Mouse (Mus musculus): ENCODE results near the gene Atp6v1b1. TPM values are rescaled to one million over a fixed set of nuclear protein-coding genes. Genes with fewer than 3 reads are reported as not detected.

Atp6v1b1 gene
- total and polyA plus RNA-seq, 3 experiments, result not detected

- peak; percentile 69 for TF ChIP-seq HCFC1 (IDR thresholded peaks at IDR 0.05; ENCODE audit: low read depth, low read length)
- TF ChIP-seq UBTF (IDR thresholded peaks at IDR 0.05; ENCODE audit: low read depth, low read length), result peak; percentile 74; the same call in 1 of the 2 replicates
- TF ChIP-seq JUN (IDR thresholded peaks at IDR 0.05; ENCODE audit: insufficient read depth, low read depth, low read length), result no peak
- no peak for TF ChIP-seq E2F4 (IDR thresholded peaks at IDR 0.05; ENCODE audit: insufficient replicate concordance, low read depth, low read length)
- TF ChIP-seq ZKSCAN1 (IDR thresholded peaks at IDR 0.05; ENCODE audit: borderline replicate concordance, low read depth, low read length), result no peak
- no peak for TF ChIP-seq JUND (conservative IDR thresholded peaks at IDR 0.05; ENCODE audit: low read depth, low read length)
- peak; percentile 82 for TF ChIP-seq MAZ (IDR thresholded peaks at IDR 0.05; ENCODE audit: low read depth, low read length)
- peak; percentile 76 for TF ChIP-seq NRF1 (IDR thresholded peaks at IDR 0.05; ENCODE audit: low read depth, low read length)
- TF ChIP-seq CTCF (conservative IDR thresholded peaks at IDR 0.05 in 1 of 2, IDR thresholded peaks at IDR 0.05 in 1 of 2; ENCODE audit: low read depth in 2 of 2, low read length in 2 of 2), result peak; percentile 79 to 85
- peak; percentile 37 for TF ChIP-seq RAD21 (IDR thresholded peaks at IDR 0.05; ENCODE audit: low read depth, low read length)
- 0 out of 2 replicates have a peak, but pooled peaks have one; percentile 4 for TF ChIP-seq BHLHE40 (IDR thresholded peaks at IDR 0.05; ENCODE audit: low read depth, low read length)
- no peak for TF ChIP-seq ZC3H11A (IDR thresholded peaks at IDR 0.05; ENCODE audit: low read depth, low read length)
- TF ChIP-seq RCOR1 (conservative IDR thresholded peaks at IDR 0.05; ENCODE audit: low read depth, low read length), result no peak
- TF ChIP-seq MAX (IDR thresholded peaks at IDR 0.05; ENCODE audit: low read length), result peak; percentile 40
- TF ChIP-seq ZMIZ1 (IDR thresholded peaks at IDR 0.05; ENCODE audit: low read depth, low read length), result peak; percentile 93
Observed at GRCm38 (mm10) chr6:83775638-83776293, 33.0 kb downstream of the Atp6v1b1 start, which contains the start of gene Tex261 (continued).

- dilution Hi-C loops (cut with MboI; ENCODE audit: extremely low pct_ligation_motif_present, extremely low pct_unique_long_range_greater_than_20kb, low sequenced_read_pairs), result no loop called here
- TF ChIP-seq RAD21 (IDR thresholded peaks at IDR 0.05; ENCODE audit: low read depth, low read length), result no peak
- TF ChIP-seq MXI1 (IDR thresholded peaks at IDR 0.05; ENCODE audit: low read depth, low read length), result no peak
- no peak for TF ChIP-seq POLR2AphosphoS2 (IDR thresholded peaks at IDR 0.05; ENCODE audit: low read depth, low read length)
- no peak for TF ChIP-seq ETS1 (conservative IDR thresholded peaks at IDR 0.05; ENCODE audit: low read depth, low read length)
- no peak for TF ChIP-seq JUN (IDR thresholded peaks at IDR 0.05; ENCODE audit: insufficient read depth, low read depth, low read length)
- TF ChIP-seq JUND (conservative IDR thresholded peaks at IDR 0.05; ENCODE audit: low read depth, low read length), result no peak
- TF ChIP-seq NELFE (IDR thresholded peaks at IDR 0.05; ENCODE audit: low read depth, low read length), result no peak
- no peak for TF ChIP-seq ZKSCAN1 (IDR thresholded peaks at IDR 0.05; ENCODE audit: borderline replicate concordance, low read depth, low read length)
- TF ChIP-seq MAFK (IDR thresholded peaks at IDR 0.05; ENCODE audit: insufficient replicate concordance, low read length), result no peak
- no peak for TF ChIP-seq MEF2A (IDR thresholded peaks at IDR 0.05; ENCODE audit: borderline replicate concordance, low read depth, low read length)
- no peak for TF ChIP-seq TBP (conservative IDR thresholded peaks at IDR 0.05; ENCODE audit: low read depth, low read length)
- H3K4me1 ChIP-seq (ENCODE audit: control insufficient read depth in 1 of 2, insufficient read depth in 2 of 2), result peaks cover 7 to 25% of the 10 kb centered on the region in 2 experiments
- H3K27me3 ChIP-seq (replicated peaks), result no peaks in the 10 kb centered on the region
- H3K36me3 ChIP-seq (replicated peaks in 1 of 2; ENCODE audit: control insufficient read depth in 1 of 2, insufficient read depth in 1 of 2, low read length in 1 of 2), result peaks cover 4 to 9% of the 10 kb centered on the region in 2 experiments
- in situ Hi-C loops (cut with MboI; ENCODE audit: low pct_ligation_motif_present, low pct_unique_long_range_greater_than_20kb, low sequenced_read_pairs), result no loop called here
- H3K4me2 ChIP-seq (ENCODE audit: insufficient read depth, low read depth, poor library complexity, severe bottlenecking), result no peak overlapping the region
- H3K79me2 ChIP-seq (replicated peaks; ENCODE audit: control insufficient read depth, extremely low read depth, insufficient read depth, poor library complexity, severe bottlenecking), result peaks cover 11% of the 10 kb centered on the region
- no peak overlapping the region for H3K4me3 ChIP-seq (replicated peaks in 1 of 3; ENCODE audit: low read depth in 2 of 3, low read length in 2 of 3, poor library complexity in 1 of 3)
- no peak for DNase-seq (ENCODE audit: extremely low read depth)
- H3K9me3 ChIP-seq (replicated peaks; ENCODE audit: low read length), result peaks cover 3% of the 10 kb centered on the region
- no peak overlapping the region for H3K27ac ChIP-seq (ENCODE audit: insufficient read depth, low read depth)
- H3K9ac ChIP-seq (ENCODE audit: insufficient read depth, low read depth), result no peak overlapping the region
Observed at GRCm38 (mm10) chr6:83778306-83778705, 35.5 kb downstream of the Atp6v1b1 start.

Measured in CH12.LX (cell line).